Mouse (Mus musculus) R1 (cell line): ENCODE measurements around the gene Msmp.
"Not testable (repeated sequence)": the region's sequence is repeated elsewhere in the genome, so short reads cannot be mapped to it uniquely, and the experiment has no call there.

Experiments used
- DNase-seq: peaks from one replicate; pipeline ENCODE4 v3.0.0-alpha.2; 2018; ENCODE audit warnings: low read depth, low spot score

Msmp gene

DNA sequence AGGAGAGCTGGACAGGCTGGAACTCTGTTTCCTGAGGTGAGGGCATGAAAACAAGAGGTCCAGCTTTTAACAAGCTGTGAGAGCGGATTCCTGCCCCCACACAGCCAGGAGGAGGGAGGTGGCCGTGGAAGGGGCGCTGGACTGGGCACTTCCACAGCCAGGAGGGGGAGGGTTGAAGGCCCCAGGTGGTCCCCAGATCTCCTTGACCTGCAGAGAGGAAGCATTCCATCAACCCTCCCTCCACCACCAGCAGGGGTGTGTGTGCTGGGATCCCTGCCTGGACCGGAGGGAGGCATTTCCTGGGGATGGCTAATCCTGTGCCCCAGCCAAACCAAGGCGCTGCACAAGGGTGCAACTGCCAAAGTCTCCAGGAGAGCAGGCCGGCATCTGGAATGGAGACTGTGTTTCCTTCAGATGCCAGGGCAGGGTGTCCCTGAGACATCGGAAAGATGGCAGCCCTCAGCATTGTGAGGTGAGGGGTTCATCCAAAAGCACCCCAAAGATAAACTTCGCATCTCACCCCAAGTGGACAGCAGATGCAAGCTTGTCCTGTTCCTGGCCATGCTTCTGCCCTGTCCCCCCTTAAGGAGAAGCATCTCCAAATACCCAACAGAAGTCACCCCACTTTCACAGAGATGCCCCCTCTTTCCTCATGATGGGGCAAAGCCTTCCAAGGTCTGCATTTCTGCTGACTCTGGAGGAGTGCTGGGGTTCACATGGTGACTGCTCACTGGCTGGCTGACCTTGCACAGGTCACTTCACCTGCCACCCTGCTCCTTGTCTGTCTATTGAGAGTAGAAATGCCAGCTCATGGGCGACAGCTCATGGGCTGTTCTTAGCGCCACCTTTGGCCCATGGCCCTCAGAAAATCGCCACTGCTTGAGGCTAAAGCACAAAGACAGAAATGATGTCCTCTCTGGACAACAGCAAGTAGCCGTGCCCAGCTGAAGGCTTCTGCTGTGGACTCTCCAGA is at the start of gene Msmp:
Msmp (minus strand) TSS at position 51 of the 973 bp plus-strand sequence.
- no peak for DNase-seq

DNA sequence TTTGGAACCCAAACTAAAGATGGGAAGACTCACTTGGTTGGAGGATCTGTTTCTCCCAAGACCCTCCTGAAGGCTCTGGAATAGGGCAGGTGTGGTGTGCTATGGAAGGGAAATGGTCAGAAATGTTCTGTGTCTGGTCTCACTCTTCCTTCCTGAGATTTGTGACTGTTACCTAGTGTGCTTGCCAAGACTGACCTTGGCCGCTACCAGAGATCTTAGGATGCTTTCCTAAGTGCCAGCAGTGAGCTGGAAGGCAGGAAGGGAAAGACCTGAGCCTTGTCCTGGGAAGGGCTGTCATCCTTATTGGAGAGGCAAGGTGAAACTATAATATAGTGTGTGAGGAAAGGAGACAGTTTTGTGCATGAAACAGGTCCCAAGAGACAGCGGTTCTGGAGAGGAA is 49.4 kb upstream of the Msmp start:
- DNase-seq: no peak

DNA sequence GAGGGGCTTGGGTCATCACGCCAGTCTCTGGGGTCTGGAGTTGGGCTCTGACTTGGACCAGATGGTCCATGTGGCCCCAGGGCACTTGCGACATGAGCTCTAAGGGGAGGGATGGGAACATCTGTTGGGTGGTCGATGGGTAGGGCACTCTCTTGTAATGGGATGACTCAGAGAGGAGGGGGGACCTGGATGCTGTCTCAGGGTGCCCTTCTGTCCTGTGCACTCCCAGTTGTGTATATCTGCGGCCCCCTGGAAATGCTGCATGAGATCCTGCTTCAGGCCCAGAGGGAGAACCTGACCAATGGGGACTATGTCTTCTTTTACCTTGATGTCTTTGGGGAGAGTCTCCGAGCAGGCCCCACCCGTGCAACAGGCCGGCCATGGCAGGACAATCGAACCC is 49.0 kb upstream of the Msmp start:
- DNase-seq: no peak

DNA sequence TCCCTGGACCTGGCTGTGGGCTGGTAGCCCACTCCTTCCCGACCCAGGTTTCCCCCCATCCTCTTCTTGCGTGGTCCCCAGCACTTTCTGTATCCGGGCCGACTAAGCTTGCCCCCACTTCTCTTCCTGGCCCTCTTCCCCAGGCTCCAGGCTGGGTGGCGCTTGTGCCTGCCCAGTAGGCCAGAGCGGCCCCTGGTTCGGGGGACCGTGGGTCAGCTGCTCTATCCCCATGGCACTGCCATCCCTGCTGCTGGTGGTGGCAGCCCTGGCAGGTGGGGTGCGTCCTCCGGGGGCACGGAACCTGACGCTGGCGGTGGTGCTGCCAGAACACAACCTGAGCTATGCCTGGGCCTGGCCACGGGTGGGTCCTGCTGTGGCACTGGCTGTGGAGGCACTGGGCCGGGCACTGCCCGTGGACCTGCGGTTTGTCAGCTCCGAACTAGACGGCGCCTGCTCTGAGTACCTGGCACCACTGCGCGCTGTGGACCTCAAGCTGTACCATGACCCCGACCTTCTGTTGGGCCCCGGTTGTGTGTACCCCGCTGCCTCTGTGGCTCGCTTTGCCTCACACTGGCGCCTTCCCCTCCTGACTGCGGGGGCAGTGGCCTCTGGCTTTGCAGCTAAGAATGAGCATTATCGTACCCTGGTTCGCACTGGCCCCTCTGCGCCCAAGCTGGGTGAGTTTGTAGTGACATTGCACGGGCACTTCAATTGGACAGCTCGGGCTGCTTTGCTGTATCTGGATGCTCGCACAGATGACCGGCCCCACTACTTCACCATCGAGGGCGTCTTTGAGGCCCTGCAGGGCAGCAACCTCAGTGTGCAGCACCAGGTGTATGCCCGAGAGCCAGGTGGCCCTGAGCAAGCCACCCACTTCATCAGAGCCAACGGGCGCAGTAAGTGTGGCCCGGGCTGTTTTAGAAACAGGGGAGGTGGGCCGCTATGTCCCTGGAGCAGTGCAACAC is 47.9 kb upstream of the Msmp start:
- DNase-seq: no peak

DNA sequence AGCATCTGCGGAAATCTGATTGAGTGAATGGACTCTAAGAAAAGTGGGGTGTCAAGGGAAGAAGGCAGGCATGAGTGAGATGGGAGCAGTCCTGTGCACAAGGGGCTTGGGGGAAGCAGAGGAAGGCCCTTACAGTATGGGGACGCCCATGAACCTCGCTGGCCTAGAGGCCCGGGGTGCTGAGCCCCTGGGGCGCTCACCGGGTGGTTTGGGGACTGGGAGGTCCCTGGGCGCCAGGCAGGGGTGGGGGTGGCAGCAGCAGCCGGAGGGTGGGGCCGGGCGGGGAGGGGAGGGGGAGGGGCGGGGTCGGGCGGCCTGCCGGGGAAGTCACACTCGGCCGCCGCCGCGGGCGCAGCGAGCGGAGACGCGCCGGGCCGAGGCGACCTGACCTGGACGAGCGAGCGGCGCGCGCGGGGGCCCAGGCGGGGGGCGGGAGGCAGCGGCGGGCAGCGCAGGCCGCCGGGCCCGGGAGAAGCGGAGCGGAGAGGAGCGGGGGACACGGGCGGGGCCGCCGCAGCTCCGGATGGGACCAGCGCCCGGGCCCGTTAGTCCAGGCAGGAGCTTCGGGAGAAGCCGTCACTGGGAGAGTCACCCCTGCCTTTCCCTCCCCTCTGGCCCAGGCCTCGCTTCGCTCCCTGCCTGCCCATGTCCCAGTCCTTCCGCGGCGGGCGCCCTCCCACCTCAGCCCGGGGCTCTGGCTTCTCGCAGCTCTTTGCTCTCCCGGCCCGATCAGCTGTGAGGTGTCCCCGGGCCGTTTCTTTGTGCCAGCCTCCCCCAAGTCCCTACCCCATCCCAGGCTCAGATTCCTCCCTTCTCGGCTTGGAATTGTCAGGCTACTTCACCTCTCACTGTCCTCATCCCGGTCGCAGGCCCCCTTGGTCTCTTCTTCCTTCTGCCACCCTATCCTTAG is 47.0 kb upstream of the Msmp start, which contains the start of gene Npr2:
Npr2 (plus strand) TSS at position 890 of the 910 bp plus-strand sequence.
- peak; percentile 55 for DNase-seq

DNA sequence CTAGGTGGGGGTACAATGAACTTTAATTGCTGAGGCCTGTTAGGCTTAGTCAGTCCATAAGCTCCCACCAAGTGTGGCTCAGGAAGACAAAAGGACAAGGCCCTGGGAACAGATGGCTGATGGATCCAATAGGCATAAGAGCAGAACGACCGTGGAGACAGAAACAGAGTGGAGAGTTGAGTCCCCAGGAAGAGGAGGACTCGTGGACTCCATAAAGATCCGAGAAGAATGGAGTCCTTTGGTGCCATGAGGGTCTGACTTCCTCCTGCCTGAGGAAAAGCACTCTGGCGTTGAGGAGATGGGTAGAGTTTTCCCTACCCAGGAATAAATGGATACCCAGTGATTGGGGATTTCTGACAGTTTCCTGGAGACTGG is 46.4 kb upstream of the Msmp start:
- DNase-seq: peak; percentile 28

DNA sequence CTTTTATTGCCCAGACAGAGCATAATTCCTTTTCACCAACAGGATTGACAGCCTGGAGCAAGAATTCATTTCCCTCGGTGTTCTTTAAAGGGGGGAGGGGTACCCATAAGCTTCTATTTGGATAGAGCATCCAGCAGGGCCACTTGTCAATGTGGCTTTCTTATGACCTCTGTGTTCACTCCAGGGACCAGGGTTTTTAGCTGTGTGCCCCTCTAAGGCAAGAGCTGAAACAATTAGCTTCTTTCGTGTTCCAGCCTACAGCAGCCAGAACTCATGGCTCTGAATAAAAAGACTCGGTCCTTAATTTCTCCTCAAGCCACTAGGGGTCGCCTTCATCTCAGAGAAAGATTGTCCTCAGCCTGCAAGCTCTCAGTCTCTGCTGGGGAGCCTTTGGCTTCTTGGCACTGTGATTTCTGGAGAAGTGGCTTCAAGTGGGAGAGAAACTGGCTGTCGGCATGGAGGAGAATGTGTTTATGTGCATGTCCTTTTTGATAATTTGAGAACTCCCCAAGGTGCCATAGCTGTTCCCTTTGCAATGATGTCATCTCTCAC is 45.8 kb upstream of the Msmp start:
- DNase-seq: peak; percentile 86

DNA sequence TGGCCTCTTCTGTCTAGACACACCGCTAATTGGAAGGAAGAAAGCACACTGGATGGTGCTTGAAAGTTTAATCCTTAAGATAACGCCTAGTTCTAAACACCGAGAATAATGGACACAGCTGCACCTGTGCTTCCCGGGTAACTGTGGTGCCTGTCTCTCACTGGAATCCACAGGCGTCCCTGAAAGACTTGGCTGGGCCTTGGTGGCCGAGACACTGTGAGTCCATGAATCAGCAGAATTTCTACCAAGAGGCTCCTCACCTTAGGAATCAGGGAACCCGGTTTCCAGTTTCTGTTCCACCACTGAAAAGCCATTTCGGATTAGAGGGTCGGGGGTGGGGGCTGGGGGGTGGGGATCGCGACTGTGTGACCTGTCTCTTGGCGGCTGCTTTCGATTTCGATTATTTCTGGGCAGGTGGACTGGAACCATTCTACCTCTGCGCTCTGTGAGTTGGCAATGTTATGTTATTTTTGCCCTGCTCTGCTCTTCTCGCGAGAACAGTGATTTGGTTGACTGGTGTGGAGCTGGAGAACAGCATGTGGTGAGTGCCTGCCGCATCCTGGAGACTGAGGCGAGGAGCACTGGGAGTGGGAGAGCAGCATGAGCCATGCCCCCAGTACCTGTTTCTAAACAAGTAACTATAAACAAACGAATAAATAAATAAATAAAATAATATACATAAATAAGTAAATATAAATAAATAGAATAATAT is 45.0 kb upstream of the Msmp start:
- DNase-seq: peak; percentile 82

DNA sequence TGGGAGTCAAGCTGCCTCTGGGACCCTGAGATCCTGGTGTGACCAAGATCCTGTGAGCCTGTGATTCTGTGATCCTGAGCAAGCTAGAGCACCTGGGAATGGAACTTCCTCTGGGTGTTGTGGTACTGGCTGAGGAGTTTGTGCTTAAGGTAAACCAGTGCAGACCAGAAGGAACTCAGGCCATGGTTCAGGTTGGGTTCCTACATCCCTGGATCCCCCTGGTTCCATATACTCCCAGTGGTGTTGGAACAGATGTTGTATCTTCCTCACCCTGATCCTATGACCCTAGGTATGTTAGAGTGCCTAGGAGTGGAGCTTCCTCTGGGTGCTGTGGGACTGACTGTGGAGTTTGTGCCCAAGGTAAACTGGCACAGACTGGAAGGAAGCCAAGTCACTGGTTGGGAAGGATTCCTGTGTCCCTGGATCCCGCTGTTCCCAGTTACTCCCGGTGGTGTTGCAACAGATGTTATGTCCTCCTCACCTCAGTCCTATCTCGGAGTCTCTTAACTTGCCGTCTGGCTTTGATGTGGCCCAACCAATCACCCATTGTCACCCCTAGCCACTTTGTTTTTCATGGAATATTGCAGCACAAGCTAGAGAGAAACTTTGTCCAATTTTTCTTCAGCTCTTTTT is 36.0 kb upstream of the Msmp start:
- DNase-seq: no peak

DNA sequence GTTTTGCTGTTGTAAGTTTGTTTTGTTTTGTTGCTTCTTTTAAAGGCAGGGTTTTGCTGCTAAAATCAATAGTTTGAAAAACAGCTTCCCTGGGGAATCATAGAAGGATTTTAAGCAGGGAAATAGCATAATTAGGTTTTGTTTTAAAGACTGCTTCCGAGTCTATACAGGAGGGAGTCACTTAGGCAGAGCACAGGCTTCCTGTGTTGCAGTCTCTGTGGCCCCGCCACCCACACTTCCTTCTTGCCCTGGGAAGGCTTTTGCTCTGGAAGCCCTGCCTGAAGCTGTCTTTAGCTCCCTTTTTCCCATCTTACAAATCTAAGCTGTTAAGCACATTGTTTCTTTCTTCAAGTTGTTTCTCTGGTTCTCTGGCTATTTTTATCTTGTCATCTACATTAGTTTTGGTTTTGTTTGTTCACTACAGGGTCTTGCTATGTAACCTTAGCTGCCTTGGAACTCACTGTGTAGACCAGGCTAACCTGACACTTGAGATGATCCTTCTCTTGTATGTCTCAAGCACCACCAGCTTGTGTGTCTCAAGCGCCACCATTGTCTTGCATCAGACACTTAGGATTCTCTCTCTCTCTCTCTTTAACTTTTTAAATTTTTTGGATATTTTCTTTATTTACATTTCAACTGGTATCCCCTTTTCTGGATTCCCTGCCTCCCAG is 28.9 kb upstream of the Msmp start:
- DNase-seq: no peak

DNA sequence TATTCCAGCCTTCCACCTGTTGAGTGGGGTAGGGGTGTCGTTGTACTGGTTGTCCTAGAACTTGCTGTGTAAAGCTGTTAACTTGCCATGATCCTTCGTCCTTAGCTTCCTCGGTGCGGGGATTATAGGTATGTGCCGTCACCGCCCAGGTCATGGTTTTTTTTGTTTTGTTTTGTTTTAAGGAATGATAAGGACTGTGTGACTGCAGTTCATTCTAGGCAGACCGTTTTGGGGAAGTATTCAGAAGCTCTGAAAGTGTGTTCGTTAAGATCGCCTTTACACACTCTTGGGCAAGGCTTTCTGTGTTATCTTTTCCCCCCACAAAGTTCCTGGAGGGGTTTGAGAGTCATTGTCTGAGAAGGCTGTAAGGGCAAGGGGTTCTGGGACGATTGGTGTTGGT is 28.2 kb upstream of the Msmp start:
- DNase-seq: no peak

DNA sequence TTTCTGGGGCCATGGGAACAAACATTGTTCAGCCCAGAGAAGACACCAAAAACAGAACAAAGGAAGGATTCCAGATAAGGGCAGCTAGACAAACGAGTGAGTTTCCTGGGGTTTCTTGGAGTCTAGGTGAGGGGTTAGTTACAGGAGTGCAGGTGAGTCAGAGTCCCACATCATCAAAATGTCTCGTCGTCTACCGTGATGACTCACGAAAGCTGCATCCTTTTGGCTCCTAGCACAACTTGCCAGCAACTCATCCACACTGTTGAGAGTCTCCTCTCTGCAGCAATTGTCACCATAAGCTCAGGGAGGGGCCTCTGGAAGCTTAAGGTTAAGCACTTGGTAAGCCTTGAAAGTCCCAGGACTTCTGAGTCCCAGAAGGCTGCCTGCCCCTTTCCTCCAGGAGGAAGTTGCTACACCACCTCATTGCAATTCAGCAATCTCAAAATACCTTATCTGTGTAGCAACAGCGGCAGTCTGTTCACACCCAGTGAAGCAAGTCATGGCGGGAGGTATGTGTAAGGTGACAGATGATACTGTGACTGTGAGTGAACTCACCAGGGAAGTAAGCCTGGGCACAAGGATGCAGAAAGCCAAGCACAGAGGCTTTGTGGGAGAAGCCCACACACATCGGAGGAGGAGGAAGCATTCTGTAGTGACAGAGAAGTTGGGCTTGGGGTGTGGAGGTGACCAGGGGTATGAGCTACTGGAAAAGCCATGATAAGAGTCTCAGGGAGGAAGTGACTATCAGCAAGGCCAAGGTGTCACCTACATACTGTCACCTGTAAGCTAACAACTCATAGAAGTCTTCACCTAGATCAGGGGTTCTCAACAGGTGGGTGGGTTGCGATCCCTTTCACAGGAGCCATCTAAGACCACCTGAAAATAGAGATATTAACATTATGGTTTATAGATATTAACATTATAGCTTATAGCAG is 20.7 kb upstream of the Msmp start:
- DNase-seq: no peak

DNA sequence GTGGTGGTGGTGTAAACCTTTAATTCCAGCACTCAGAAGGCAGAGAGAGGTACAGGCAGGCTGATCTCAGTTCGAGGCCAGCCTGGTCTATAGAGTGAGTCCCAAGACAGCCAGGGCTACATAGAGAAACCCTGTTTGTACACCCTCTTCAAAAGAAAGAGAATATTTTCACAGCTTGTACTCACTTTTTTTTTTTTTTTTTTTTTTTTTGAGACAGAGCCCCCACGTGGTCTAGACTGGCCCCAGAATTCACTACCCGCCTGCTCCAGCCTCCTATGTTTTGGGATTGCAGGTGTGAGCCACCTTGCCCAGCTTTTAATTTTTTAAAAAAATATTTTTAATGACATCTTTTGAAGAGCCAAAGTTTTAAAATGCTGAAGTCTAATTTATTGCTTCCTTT is 19.8 kb upstream of the Msmp start:
- DNase-seq: no peak

DNA sequence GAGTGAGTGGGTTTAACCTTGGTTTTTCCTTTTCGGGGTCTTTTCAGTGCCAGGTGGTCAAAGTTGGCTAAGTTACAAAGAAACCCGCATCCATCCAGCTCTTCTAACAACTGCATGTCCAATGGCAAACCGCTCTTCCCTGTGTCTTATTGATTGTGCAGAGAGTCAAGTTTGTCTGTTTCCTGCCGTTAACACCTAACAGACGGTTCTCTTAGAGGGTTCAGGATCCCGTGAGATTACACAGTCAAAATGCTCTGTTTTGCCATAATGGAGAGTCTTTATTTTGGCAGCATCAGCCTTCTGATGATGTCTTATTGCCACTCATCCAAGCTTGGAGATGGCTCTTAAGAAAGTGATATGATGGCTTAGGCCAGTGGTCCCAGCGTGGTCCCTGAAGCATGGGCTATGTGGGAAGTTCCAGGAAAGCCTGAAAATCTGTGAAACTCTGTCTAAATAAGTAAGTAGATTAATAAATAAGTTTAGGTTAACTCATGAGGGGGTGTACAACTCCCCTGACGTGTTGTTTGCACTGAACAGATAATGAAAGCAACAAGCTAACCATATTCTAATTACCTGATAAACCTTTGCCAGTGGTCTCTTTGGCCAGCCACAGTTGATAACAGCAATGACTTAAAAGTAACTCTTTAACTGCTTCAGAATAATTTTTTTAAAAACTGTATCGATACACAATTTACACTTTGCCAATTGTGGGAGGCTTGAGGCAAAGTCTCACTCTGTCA is 16.1 kb upstream of the Msmp start:
- no peak for DNase-seq

DNA sequence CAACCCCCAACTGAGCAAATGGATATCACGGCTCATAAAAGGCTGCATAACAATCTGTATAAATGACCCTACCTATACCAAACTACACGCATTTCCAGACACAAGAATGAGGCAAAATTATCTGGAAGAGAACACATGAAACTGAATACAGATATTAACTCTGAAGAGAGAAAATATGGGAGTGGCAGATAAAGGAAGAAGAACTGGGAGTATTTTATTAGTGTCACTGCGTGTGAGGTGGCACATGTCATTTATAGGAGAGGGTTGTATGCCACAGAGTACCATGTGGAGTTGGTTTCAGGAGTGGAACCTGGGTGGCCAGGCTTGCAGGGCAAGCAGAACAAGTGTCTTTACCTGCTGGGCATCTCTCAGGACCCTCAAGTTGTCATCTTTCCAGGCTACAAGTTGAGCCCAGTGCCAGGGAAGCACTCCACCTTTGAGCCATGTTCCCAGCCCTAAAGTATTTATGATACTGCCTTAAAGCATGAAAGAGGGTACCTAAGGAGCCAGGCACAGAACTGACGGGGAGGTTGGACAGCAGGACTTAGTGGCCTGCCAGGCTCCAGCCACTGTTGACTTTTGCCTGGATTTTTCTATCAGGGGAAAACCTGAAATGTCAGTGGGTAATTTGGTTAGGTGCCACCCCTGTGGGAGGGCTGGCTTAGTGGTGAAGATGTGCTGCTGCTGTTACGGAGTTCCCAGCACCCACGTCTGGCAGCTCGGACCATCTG is 14.5 kb upstream of the Msmp start:
- DNase-seq: no peak

DNA sequence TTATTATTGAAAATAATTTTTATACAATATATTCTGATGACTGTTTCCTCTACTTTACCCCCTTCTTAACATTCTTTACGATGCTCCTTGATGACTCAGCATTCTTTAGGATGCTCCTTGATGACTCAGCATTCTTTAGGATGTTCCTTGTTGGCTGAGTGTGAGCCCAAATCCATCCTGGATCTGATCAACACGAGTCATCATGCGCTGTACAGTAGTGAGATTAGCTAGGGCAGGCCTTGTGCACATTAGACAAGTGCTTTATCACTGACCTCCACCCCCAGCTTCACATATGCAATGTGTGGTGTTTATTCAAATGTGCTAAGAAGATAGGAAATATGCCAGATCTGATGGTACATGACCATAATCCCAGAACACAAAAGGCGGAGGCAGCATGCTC is 13.9 kb upstream of the Msmp start:
- no peak for DNase-seq

DNA sequence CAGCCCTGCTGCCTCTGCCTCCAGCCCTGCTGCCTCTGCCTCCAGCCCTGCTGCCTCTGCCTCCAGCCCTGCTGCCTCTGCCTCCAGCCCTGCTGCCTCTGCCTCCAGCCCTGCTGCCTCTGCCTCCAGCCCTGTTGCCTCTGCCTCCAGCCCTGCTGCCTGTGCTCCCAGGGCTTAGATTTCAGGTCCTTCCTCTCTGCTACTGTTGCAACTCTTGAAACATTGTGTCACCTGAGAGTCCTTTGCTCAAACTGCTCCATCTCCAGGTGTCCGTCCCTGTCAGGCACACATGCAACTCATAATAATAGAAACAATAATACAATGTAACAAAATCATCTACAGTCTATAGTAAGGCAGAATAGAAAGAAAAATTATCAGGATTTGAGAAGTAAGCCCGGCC is 12.3 kb upstream of the Msmp start:
- DNase-seq: not testable (repeated sequence)
